Mouse (Mus musculus): ENCODE measurements at regions not wholly inside any gene's neighbourhood (a gene's known extent, or its start where the extent isn't known, plus 50 kb on each side); places are given as distances from the start of the nearest gene placed in this dataset.

GRCm38 (mm10) chr19:60040721-60041120 is 97.3 kb upstream of the Rab11fip2 start:
- DNase-seq (ENCODE audit: low spot score in 2 of 2) = no peak

GRCm38 (mm10) chr19:60032667-60033066 is 89.2 kb upstream of the Rab11fip2 start:
- no peak for DNase-seq (ENCODE audit: low spot score in 2 of 2)

- DNase-seq (ENCODE audit: low spot score in 2 of 2) = no peak
Measured at GRCm38 (mm10) chr19:60030212-60030788, 86.8 kb upstream of the Rab11fip2 start.

- no peak for DNase-seq (ENCODE audit: low spot score in 2 of 2)
Measured at GRCm38 (mm10) chr19:60029720-60030119, 86.3 kb upstream of the Rab11fip2 start.

- DNase-seq (ENCODE audit: low spot score in 2 of 2) = no peak
Measured at GRCm38 (mm10) chr19:60015614-60016300, 72.3 kb upstream of the Rab11fip2 start.

- no peak for DNase-seq (ENCODE audit: low spot score in 2 of 2)
Measured at GRCm38 (mm10) chr19:59995557-59995956, 52.1 kb upstream of the Rab11fip2 start.
